Mouse (Mus musculus): ENCODE measurements around the gene Olfr960. TPM values are rescaled to one million over a fixed set of nuclear protein-coding genes. Genes with fewer than 3 reads are reported as not detected.

The Olfr960 gene
- not detected in 2 replicates for polyA plus RNA-seq (2015; fragmentation: Nextera tagmentation; extraction: Ambion mirVana)

DNA sequence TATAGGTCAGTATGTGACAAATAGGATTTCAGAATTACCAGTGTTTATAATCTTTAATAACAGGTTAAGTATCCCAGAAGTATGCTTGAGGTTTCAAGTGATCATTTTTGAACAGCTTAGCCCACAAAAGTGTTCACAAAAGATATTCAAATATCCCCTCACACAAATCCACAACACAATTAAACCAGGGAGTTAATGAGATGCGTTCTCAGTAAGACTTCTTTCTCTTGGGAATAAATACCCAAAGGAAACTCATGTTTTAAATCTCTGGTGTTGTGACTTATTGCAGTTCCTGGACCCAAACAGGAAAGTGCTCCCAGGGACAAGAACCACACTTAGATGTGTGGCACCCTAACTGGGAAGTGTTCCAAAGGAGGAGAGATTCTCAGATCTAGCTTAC lies at the start of gene Olfr960:
Olfr960 (plus strand) TSS at position 301 of the 400 bp plus-strand sequence.
- H3K36me3 ChIP-seq (ENCODE audit: control insufficient read depth, insufficient read depth), result no peaks in the 10 kb centered on the region
- H3K9me3 ChIP-seq (replicated peaks; ENCODE audit: control insufficient read depth, low read length), result no peaks in the 10 kb centered on the region
- no peak within 1 kb of the TSS for H3K9ac ChIP-seq (ENCODE audit: low read depth, low read length)
- H3K4me1 ChIP-seq (ENCODE audit: control insufficient read depth, low read depth, low read length), result no peaks in the 10 kb centered on the region
- no peaks in the 10 kb centered on the region for H3K27me3 ChIP-seq (ENCODE audit: control insufficient read depth, insufficient read depth, low read depth, low read length)
- no peak within 1 kb of the TSS for H3K27ac ChIP-seq (ENCODE audit: low read length)
- ATAC-seq (ENCODE audit: low read depth), result no peak
- H3K4me2 ChIP-seq (ENCODE audit: low read depth, low read length), result no peak within 1 kb of the TSS
- WGBS (ENCODE audit: insufficient replicate concordance), result 43% methylated on average over 1 of the region's 1 CpGs
- H3K4me3 ChIP-seq (ENCODE audit: low read depth, low read length), result no peak within 1 kb of the TSS

DNA sequence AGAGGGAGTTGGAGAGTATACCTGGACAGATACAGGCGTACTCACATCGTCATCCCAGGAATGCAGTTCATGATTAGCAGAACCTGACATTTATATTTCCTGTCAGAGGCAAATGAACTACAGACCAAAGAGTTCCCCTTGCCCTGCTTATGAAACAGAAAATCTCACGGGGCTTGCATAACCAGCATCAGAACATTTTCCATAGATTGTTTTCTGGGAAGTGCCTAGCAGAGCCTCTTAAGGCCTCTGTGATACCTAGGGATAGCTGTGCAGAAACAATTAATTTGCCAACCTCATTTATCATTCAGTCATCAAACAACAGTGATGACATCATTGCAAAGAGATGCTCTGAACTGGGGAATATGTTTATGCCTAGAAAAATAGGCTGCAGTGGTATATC lies 45.7 kb upstream of the Olfr960 start, which contains the start of gene Olfr959:
Olfr959 (minus strand) TSS at position 101 of the 400 bp plus-strand sequence.
- no peak within 1 kb of the TSS for H3K9ac ChIP-seq (ENCODE audit: low read depth, low read length)
- no peak for ATAC-seq (ENCODE audit: low read depth)
- no peaks in the 10 kb centered on the region for H3K27me3 ChIP-seq (ENCODE audit: control insufficient read depth, insufficient read depth, low read depth, low read length)
- H3K36me3 ChIP-seq (ENCODE audit: control insufficient read depth, insufficient read depth), result no peaks in the 10 kb centered on the region
- H3K4me1 ChIP-seq (ENCODE audit: control insufficient read depth, low read depth, low read length), result no peaks in the 10 kb centered on the region
- no peak within 1 kb of the TSS for H3K4me3 ChIP-seq (ENCODE audit: low read depth, low read length)
- WGBS (ENCODE audit: insufficient replicate concordance), result 56% methylated on average over 3 of the region's 3 CpGs
- no peak within 1 kb of the TSS for H3K4me2 ChIP-seq (ENCODE audit: low read depth, low read length)
- no peaks in the 10 kb centered on the region for H3K9me3 ChIP-seq (replicated peaks; ENCODE audit: control insufficient read depth, low read length)
- H3K27ac ChIP-seq (ENCODE audit: low read length), result no peak within 1 kb of the TSS

DNA sequence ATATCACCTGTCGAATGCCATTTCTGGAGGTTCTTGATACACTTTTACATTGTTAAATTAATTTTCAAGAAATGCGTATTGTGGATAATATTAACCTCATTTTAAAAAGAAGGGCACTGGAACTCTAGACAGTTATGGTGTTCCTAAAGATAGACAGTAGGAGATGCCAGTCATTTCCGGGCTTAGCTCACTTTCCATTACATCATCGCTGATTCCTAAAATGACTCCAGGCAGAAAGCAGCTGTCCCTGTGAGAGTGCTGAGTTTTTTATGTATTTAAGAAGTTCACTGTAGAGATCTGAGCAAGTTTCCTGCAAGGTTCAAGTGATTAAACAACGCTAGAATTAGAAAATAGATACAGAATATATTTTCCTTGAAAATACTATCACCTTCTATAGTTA lies 44.1 kb upstream of the Olfr960 start:
- no peaks in the 10 kb centered on the region for H3K27me3 ChIP-seq (ENCODE audit: control insufficient read depth, insufficient read depth, low read depth, low read length)
- H3K36me3 ChIP-seq (ENCODE audit: control insufficient read depth, insufficient read depth), result no peaks in the 10 kb centered on the region
- no peak for ATAC-seq (ENCODE audit: low read depth)
- no peak overlapping the region for H3K4me3 ChIP-seq (ENCODE audit: low read depth, low read length)
- H3K4me1 ChIP-seq (ENCODE audit: control insufficient read depth, low read depth, low read length), result no peaks in the 10 kb centered on the region
- no peak overlapping the region for H3K4me2 ChIP-seq (ENCODE audit: low read depth, low read length)
- no peak overlapping the region for H3K27ac ChIP-seq (ENCODE audit: low read length)
- 64% methylated on average over 5 of the region's 5 CpGs for WGBS (ENCODE audit: insufficient replicate concordance)
- H3K9ac ChIP-seq (ENCODE audit: low read depth, low read length), result no peak overlapping the region
- no peaks in the 10 kb centered on the region for H3K9me3 ChIP-seq (replicated peaks; ENCODE audit: control insufficient read depth, low read length)

DNA sequence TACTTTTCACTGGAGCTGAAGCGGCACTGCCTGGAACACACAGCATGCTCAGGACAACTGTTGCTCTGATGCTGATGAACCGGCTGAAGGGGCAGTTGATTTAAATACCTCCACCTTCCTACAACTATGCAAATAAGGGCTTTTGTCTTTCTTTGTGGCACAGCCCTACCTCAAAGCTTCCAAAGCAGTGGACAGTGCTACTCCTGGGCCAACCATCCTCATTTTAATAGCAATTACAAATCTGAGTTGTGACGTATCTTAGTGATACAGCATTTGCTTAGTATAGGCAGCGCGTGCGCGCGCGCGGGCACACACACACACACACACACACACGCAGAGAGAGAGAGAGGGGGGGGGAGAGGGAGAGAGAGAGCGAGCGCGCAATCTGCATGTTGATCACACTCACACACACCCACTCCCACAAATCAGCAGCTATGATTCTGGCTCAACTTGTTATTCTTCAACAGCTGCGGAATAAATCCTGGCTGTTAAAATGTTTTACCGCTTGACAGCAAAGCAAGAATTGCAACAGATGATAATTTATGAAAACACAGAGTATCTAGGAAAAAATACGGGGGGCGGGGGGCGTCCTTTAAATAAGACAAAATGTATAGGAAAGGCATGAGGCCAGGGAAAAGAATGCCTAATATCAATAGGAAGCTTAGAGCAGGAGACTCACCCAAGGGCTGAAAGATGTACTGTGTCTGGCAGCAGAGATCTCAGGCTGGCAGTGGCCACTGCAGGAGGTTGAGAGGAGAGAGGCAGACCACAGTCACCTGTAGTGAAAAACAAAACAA lies 18.4 kb upstream of the Olfr960 start:
- Histone ChIP-seq H3K36me3 (ENCODE audit: control insufficient read depth, insufficient read depth) (no peaks in the 10 kb centered on the region), H3K9me3 (replicated peaks; ENCODE audit: control insufficient read depth, low read length) (no peaks in the 10 kb centered on the region), H3K27me3 (ENCODE audit: control insufficient read depth, insufficient read depth, low read depth, low read length) (no peaks in the 10 kb centered on the region; the same call in 1 of the 2 replicates), H3K4me1 (ENCODE audit: control insufficient read depth, low read depth, low read length) (no peaks in the 10 kb centered on the region), H3K9ac (ENCODE audit: low read depth, low read length) (no peak overlapping the region), H3K4me3 (ENCODE audit: low read depth, low read length) (no peak overlapping the region), H3K27ac (ENCODE audit: low read length) (no peak overlapping the region), H3K4me2 (ENCODE audit: low read depth, low read length) (no peak overlapping the region)
- 3% methylated on average over 19 of the region's 19 CpGs for WGBS (ENCODE audit: insufficient replicate concordance)
- ATAC-seq (ENCODE audit: low read depth), result no peak

DNA sequence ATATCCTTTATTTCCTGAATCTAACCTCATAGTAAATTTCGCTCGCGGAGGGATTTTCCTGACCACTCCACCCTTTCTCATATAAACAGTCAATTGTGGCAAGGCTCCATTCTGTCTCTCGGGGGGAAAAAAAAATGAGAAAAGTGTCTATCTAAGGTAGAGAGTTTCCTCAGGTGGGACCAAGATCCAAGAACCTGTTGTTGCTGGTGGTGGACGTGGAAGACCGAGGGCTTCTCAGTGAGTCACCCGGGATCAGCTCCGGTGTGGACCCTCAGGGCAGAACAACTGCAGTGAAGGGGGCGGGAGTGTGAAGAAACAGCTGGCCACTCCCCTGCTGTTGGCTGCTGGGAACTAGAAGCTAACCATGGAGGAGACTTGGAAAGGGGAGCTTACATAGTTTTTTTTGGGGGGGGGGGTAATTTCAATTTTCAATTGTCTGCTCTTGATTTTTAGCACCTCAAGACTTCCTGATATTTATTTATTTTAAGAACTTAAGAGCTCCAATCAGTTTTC lies 17.8 kb upstream of the Olfr960 start:
- no peaks in the 10 kb centered on the region for H3K36me3 ChIP-seq (ENCODE audit: control insufficient read depth, insufficient read depth)
- no peak overlapping the region for H3K27ac ChIP-seq (ENCODE audit: low read length)
- no peak overlapping the region for H3K9ac ChIP-seq (ENCODE audit: low read depth, low read length)
- no peaks in the 10 kb centered on the region; the same call in 1 of the 2 replicates for H3K27me3 ChIP-seq (ENCODE audit: control insufficient read depth, insufficient read depth, low read depth, low read length)
- no peaks in the 10 kb centered on the region for H3K9me3 ChIP-seq (replicated peaks; ENCODE audit: control insufficient read depth, low read length)
- no peak overlapping the region for H3K4me2 ChIP-seq (ENCODE audit: low read depth, low read length)
- WGBS (ENCODE audit: insufficient replicate concordance), result 3% methylated on average over 9 of the region's 9 CpGs
- ATAC-seq (ENCODE audit: low read depth), result no peak
- no peaks in the 10 kb centered on the region for H3K4me1 ChIP-seq (ENCODE audit: control insufficient read depth, low read depth, low read length)
- H3K4me3 ChIP-seq (ENCODE audit: low read depth, low read length), result no peak overlapping the region

DNA sequence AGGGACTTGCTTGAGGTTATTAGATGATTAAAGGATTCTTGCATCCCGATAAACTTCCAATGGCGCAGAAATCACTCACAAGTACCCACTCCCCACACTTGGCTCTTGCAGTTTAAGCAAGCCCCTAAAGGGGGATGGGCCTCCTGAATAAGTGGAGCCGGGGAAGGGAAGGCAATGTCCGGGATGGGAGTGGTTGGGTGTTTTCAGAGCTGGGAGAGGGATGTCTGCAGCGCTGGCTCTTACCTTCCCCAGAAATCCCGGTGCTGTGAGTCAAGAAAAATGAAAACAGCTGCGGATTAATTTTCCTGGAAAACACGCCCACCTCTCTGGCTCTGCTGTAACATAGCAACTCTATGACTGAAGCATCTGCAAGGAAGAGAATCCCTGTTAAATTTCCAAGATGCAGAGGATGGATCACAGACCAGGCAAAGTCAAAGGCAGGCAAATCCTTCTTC lies 17.1 kb upstream of the Olfr960 start, which contains the start of gene AW551984:
AW551984 (minus strand) TSS at position 405 of the 455 bp plus-strand sequence.
- 1% methylated on average over 8 of the region's 8 CpGs for WGBS (ENCODE audit: insufficient replicate concordance)
- Histone ChIP-seq H3K36me3 (ENCODE audit: control insufficient read depth, insufficient read depth) (no peaks in the 10 kb centered on the region), H3K4me1 (ENCODE audit: control insufficient read depth, low read depth, low read length) (no peaks in the 10 kb centered on the region), H3K4me3 (ENCODE audit: low read depth, low read length) (no peak within 1 kb of the TSS), H3K9me3 (replicated peaks; ENCODE audit: control insufficient read depth, low read length) (no peaks in the 10 kb centered on the region), H3K4me2 (ENCODE audit: low read depth, low read length) (0 out of 2 replicates have a peak within 1 kb of the TSS, but pooled peaks have one; percentile 6), H3K9ac (ENCODE audit: low read depth, low read length) (no peak within 1 kb of the TSS), H3K27me3 (ENCODE audit: control insufficient read depth, insufficient read depth, low read depth, low read length) (no peaks in the 10 kb centered on the region; the same call in 1 of the 2 replicates), H3K27ac (ENCODE audit: low read length) (no peak within 1 kb of the TSS)
- ATAC-seq (ENCODE audit: low read depth), result no peak

DNA sequence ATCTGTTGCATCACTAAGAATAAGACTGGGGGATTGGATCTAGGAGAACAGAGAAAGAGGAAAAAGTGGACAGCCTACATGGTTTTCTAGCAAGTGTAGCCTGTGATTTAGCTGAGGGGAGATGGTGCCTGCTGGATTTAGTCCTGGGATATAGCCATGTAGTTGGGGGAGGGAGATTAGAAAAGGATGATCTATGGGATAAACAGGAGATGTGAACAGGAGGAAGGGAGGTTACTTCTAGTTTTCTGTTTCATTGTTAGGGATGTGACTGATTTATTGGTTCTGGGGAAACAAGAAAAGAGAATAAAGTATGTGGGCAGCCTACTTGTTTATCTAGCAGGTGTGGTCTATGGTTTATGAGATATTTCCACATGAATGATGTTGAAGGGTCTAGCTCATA lies 12.7 kb upstream of the Olfr960 start:
- ATAC-seq (ENCODE audit: low read depth), result no peak
- no peaks in the 10 kb centered on the region for H3K9me3 ChIP-seq (replicated peaks; ENCODE audit: control insufficient read depth, low read length)
- no peaks in the 10 kb centered on the region for H3K36me3 ChIP-seq (ENCODE audit: control insufficient read depth, insufficient read depth)
- no peak overlapping the region for H3K4me3 ChIP-seq (ENCODE audit: low read depth, low read length)
- no peaks in the 10 kb centered on the region; the same call in 1 of the 2 replicates for H3K27me3 ChIP-seq (ENCODE audit: control insufficient read depth, insufficient read depth, low read depth, low read length)
- no peak overlapping the region for H3K27ac ChIP-seq (ENCODE audit: low read length)
- no peaks in the 10 kb centered on the region for H3K4me1 ChIP-seq (ENCODE audit: control insufficient read depth, low read depth, low read length)
- no peak overlapping the region for H3K4me2 ChIP-seq (ENCODE audit: low read depth, low read length)
- no peak overlapping the region for H3K9ac ChIP-seq (ENCODE audit: low read depth, low read length)

DNA sequence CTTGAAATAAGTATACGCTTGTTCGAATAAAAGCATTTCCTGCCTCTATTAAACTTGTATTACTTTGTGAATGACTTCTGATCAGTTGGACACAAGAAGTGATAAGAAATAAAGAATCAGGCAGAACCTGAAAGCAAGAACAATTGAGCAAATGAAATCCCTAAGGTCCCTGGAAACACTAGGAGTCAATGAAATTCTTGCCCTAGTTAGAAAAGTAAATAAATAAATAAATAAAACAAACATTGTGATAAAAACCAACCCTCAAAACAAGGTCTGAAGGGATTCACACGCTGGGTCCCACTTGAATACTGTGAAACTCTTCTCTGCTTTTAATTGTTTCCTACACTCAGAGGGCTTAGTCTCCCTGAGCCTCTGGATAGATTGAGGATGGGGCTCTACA lies 10.8 kb upstream of the Olfr960 start, which contains the start of gene Olfr148:
Olfr148 (plus strand) TSS at position 301 of the 400 bp plus-strand sequence.
- H3K36me3 ChIP-seq (ENCODE audit: control insufficient read depth, insufficient read depth), result no peaks in the 10 kb centered on the region
- H3K9ac ChIP-seq (ENCODE audit: low read depth, low read length), result no peak within 1 kb of the TSS
- H3K4me1 ChIP-seq (ENCODE audit: control insufficient read depth, low read depth, low read length), result no peaks in the 10 kb centered on the region
- 53% methylated on average over 3 of the region's 3 CpGs for WGBS (ENCODE audit: insufficient replicate concordance)
- no peak within 1 kb of the TSS for H3K27ac ChIP-seq (ENCODE audit: low read length)
- no peak within 1 kb of the TSS for H3K4me2 ChIP-seq (ENCODE audit: low read depth, low read length)
- H3K4me3 ChIP-seq (ENCODE audit: low read depth, low read length), result no peak within 1 kb of the TSS
- no peaks in the 10 kb centered on the region for H3K9me3 ChIP-seq (replicated peaks; ENCODE audit: control insufficient read depth, low read length)
- H3K27me3 ChIP-seq (ENCODE audit: control insufficient read depth, insufficient read depth, low read depth, low read length), result no peaks in the 10 kb centered on the region
- no peak for ATAC-seq (ENCODE audit: low read depth)

DNA sequence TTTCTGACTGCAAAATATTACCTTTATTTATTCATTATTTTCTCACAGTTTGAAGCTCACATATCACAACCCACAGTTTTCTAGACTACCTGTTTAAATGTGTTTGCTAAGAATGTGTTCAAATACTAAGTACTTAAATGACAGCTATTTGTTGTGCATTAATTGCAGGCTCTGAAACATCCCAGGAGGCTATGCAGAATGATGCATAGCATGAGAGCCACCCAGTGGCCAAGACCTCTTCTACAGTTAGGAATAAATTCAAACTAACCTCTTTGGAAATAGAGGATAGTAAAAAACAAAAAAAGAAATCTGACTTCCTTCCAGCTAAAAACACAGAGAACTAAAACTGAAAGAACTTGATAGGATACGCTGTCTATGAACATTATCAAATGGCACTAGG lies 9.2 kb upstream of the Olfr960 start:
- WGBS (ENCODE audit: insufficient replicate concordance), result 39% methylated on average over 1 of the region's 1 CpGs
- Histone ChIP-seq H3K4me2 (ENCODE audit: low read depth, low read length) (no peak overlapping the region), H3K9ac (ENCODE audit: low read depth, low read length) (no peak overlapping the region), H3K4me1 (ENCODE audit: control insufficient read depth, low read depth, low read length) (no peaks in the 10 kb centered on the region), H3K27ac (ENCODE audit: low read length) (no peak overlapping the region), H3K36me3 (ENCODE audit: control insufficient read depth, insufficient read depth) (no peaks in the 10 kb centered on the region), H3K9me3 (replicated peaks; ENCODE audit: control insufficient read depth, low read length) (no peaks in the 10 kb centered on the region), H3K4me3 (ENCODE audit: low read depth, low read length) (no peak overlapping the region), H3K27me3 (ENCODE audit: control insufficient read depth, insufficient read depth, low read depth, low read length) (no peaks in the 10 kb centered on the region)
- ATAC-seq (ENCODE audit: low read depth), result no peak

Measured in liver, embryonic 16.5 days (tissue).